Mouse (Mus musculus) cerebellum, adult 2 months (tissue): Measurements from ENCODE around the gene Efna2. TPM values are rescaled to one million over a fixed set of nuclear protein-coding genes. Genes with fewer than 3 reads are reported as not detected.
A peak's percentile ranks its signal among the peaks of the same experiment; 100 is the strongest.

ENCODE experiments used
- DNase-seq, 2 experiments: peaks; one replicate each; pipeline ENCODE4 v3.0.0; 2021
- H3K27ac ChIP-seq: fragments of 200-500 bp; 2 replicates; pipeline ENCODE4 v1.5.1; 2012; ENCODE audit warnings: low read length, control low read depth, inconsistent platforms; ENCODE audit not compliant: insufficient read depth
- H3K27me3 ChIP-seq: fragments of 200-500 bp; 2 replicates; pipeline ENCODE4 v1.6.1; 2012; ENCODE audit warnings: inconsistent platforms, mild to moderate bottlenecking, low read length, moderate library complexity; ENCODE audit not compliant: control insufficient read depth, insufficient read depth
- H3K4me1 ChIP-seq: fragments of 200-500 bp; 2 replicates; pipeline ENCODE4 v1.6.1; 2011; ENCODE audit warnings: low read length; ENCODE audit not compliant: control insufficient read depth, insufficient read depth
- H3K4me3 ChIP-seq: fragments of 200-500 bp; replicated peaks from 2 replicates; pipeline ENCODE3; 2011; ENCODE audit warnings: mild to moderate bottlenecking, low read depth, low read length, control low read depth; ENCODE audit not compliant: insufficient read depth
- CTCF ChIP-seq: fragments of 200-500 bp; IDR thresholded peaks from 2 replicates; pipeline ENCODE4 v1.5.1; 2011; ENCODE audit warnings: low read depth, mild to moderate bottlenecking, control low read depth, low read length, moderate library complexity, borderline replicate concordance; ENCODE audit not compliant: insufficient read depth
- POLR2A ChIP-seq: fragments of 200-500 bp; IDR thresholded peaks from 2 replicates; pipeline ENCODE4 v1.6.1; 2011; ENCODE audit warnings: low read length, control low read depth, borderline replicate concordance; ENCODE audit not compliant: insufficient read depth
- WGBS: fragments of 180-500 bp; shearing (Covaris S2); methylation state at CpG from one replicate; pipeline ENCODE4 v1.1.7; 2018; 5-methylcytosine and 5-hydroxymethylcytosine counted together
- polyA plus RNA-seq: library from polyadenylated mRNA; depleted of rRNA; stranded (reverse); fragments of >200 nt; gene quantifications from 2 replicates; pipeline ENCODE4 v1.2.3, GENCODE M21; 2012

Efna2 gene
- polyA plus RNA-seq, 1 experiment = 10.2 TPM

DNA sequence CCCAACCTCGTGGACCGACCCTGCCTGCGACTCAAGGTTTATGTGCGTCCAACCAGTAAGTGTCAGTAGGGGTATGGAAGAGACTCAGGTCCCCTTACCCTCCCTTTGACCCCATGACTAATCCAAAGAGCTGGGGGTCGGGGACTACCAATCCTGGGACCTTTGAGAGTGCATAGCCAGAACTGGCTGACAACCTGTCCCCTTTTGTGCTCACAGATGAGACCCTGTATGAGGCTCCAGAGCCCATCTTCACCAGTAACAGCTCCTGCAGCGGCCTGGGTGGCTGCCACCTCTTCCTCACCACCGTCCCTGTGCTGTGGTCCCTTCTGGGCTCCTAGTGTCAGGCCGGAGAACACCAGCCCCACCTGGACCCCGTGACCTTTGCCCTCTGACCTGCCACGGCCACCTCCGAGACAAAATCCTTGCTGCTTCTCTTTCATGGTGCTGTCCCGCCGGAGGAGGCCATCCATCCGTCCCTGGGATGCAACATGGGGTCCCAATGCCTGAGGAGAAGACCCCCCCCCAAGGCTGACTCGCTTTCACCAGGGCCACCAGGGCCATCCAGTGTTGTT lies 9.3 kb downstream of the Efna2 start:
- TF ChIP-seq CTCF = no peak
- TF ChIP-seq POLR2A = no peak
- H3K4me3 ChIP-seq = no peak overlapping the region
- H3K27ac ChIP-seq = no peak overlapping the region
- H3K4me1 ChIP-seq = no peaks in the 10 kb centered on the region
- H3K27me3 ChIP-seq = no peaks in the 10 kb centered on the region
- DNase-seq = no peak
- WGBS = 70% methylated on average over 15 of the region's 15 CpGs

DNA sequence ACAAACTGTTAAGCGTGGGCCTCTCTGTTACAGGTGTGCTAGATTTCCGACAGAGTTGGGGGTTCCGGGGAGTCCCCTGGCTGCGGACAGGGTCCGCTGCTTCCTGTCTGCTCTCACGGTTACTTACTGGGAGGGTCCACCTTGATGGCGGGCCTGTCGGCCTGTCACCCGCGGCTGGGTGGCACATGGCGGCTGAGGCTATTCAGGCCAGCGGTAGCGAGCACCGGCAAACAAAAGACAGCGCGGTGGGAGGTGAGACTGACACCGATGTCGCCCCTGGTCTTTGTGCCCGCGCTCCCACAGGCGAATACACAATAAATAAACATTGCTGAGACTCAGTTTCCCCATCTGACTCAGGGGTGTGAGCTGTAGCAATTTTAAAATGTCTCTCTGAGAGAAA lies 10.7 kb downstream of the Efna2 start:
- no peak overlapping the region for H3K27ac ChIP-seq
- TF ChIP-seq POLR2A (no peak), CTCF (no peak)
- DNase-seq = no peak
- H3K27me3 ChIP-seq = no peaks in the 10 kb centered on the region
- WGBS = 42% methylated on average over 21 of the region's 21 CpGs
- no peaks in the 10 kb centered on the region for H3K4me1 ChIP-seq
- no peak overlapping the region for H3K4me3 ChIP-seq

DNA sequence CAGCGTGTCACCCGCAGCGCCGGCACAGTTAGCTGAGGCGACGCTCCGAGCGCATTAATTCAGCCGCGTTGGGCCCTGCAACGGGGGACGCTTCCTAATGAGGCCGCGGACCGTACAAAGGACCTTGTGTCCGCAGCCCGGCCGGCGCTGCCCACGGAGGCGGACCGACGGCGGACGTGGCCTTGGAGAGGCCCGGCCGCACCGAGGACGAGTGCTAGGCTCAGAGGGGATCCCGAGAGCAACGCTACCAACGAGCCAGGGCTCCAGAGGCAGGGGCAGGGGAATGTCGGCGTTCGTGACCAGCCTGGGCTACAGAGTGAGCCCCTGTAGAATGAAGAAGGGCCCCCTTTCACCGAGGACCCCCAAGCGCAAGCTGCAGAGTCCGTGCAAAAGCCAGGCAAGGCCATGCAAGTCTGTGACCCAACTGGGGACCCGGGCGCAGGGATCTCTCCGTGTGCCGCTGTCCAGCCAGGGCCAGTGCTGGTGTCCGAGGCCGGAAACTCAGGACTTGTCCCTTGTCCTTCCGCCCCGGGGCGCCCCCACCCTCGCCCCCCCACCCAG lies 11.3 kb downstream of the Efna2 start:
- Histone ChIP-seq H3K4me3 (peak overlapping the region; percentile 53), H3K27me3 (no peaks in the 10 kb centered on the region), H3K4me1 (no peaks in the 10 kb centered on the region), H3K27ac (no peak overlapping the region)
- 2% methylated on average over 48 of the region's 48 CpGs for WGBS
- DNase-seq = peak in 1 of 2 experiments; percentile 58
- TF ChIP-seq CTCF = no peak
- TF ChIP-seq POLR2A = no peak; the same call in 1 of the 2 replicates

DNA sequence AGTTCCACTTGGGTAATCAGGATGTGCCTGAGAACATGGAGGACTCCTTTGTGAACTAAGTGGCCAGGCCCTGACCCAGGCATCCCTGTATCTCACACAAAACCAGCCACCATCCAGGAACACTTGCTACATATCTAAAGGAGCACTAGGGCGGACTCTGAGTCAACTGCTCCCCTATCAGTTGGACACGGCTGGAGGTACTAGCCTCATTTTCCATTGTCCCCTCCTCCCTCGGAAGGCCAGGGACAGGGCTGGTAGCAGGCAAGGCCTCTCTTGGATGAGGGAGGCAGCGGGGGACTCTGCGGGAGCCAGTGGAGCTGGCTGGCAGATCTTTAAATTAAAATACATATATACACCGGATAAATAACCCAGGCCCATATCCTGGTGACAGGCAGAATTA lies 14.7 kb downstream of the Efna2 start:
- Histone ChIP-seq H3K4me3 (no peak overlapping the region), H3K27ac (no peak overlapping the region), H3K27me3 (no peaks in the 10 kb centered on the region), H3K4me1 (no peaks in the 10 kb centered on the region)
- no peak for DNase-seq
- TF ChIP-seq POLR2A (no peak), CTCF (no peak)
- WGBS = 82% methylated on average over 6 of the region's 6 CpGs

DNA sequence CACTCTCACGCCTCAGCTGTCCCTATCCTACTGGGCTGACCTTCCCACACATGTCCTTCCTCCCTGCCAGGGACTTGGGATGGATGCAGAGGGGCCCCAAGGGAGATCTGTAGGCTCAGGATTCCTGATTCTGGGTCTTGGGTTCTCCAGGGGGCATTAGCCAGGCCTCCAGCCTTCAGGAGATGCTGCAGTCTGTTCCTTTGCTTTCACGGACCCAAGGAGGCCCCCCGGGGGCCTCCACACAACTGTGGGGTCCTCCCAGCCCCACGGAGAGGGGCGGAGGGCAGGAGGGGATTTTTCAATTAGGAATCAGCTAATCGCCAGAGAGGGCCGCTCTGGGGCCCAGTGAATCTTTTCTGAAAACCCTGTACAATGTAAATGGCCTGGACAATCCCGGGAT lies 15.2 kb downstream of the Efna2 start:
- no peaks in the 10 kb centered on the region for H3K27me3 ChIP-seq
- 46% methylated on average over 8 of the region's 8 CpGs for WGBS
- no peak overlapping the region for H3K27ac ChIP-seq
- H3K4me1 ChIP-seq = no peaks in the 10 kb centered on the region; the same call in 1 of the 2 replicates
- no peak for DNase-seq
- no peak for TF ChIP-seq POLR2A
- TF ChIP-seq CTCF = no peak
- H3K4me3 ChIP-seq = no peak overlapping the region

DNA sequence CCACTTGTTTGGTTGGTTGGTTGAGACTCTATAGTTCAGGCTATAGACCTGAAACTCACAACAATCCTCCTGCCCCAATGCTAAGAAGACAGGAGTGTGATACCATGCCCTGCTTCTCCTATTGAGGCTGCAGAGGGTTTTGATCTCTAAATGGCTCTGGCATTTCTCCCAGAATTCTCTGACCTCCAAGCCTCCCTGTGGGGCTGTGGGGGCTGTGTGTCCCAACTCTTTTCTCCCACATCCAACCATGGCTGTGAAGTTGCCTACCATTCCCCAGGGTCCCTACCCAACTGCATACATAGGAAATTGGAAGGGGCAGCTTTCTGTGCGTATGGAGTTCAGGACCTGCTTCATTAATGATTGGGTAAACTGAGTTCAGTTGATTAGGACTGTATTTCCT lies 16.9 kb downstream of the Efna2 start:
- no peak for DNase-seq
- no peak for TF ChIP-seq POLR2A
- TF ChIP-seq CTCF = no peak
- 94% methylated on average over 1 of the region's 1 CpGs for WGBS

DNA sequence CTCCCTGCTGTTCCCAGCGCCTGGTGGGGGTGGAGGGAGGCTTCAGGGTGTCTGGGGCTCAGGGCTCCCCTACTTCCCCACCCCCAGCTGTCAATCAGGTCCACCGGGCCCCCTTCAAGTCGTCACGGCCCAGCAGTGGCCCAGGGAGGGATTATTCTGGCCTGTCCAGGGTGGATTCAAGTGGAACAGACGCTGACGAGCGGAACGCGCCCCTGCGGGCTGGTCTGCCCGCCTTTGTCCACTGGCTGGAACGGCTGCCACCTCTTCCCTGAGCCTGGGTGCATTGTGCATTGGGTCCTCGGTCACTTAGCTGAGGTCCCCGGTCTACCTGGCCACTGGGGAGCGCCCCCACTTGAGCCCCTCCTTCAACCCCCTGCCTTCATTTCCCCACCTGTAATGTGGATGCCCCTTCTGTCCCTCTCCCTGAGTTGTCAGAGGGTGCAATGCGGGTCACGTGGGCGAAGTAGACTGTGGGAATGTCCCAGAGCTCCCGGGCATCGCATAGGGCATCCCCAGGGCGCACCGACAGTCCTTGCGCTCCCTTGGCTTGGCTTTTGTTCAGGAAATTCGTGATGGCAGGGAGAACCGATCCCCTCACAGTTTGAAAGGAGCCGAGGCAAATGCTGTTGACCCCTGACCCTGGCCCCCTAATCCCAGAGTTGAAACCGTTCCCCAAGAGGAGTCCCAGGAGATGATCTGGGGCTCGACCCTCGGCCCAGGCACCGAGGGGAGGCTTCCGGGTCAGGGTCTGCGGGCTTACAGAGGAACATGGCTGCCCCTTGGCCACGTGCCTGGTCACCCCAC lies 17.7 kb downstream of the Efna2 start:
- WGBS = 34% methylated on average over 33 of the region's 33 CpGs
- no peak for DNase-seq
- H3K4me3 ChIP-seq = no peak overlapping the region
- H3K27ac ChIP-seq = no peak overlapping the region
- H3K27me3 ChIP-seq = no peaks in the 10 kb centered on the region
- H3K4me1 ChIP-seq = peaks cover 3% of the 10 kb centered on the region
- TF ChIP-seq CTCF (no peak), POLR2A (no peak)

More for the DNA sequence above, 16.9 kb downstream of the Efna2 start:
- no peak overlapping the region for H3K4me3 ChIP-seq
- H3K27me3 ChIP-seq = no peaks in the 10 kb centered on the region
- H3K27ac ChIP-seq = no peak overlapping the region
- peaks cover 3% of the 10 kb centered on the region for H3K4me1 ChIP-seq

DNA sequence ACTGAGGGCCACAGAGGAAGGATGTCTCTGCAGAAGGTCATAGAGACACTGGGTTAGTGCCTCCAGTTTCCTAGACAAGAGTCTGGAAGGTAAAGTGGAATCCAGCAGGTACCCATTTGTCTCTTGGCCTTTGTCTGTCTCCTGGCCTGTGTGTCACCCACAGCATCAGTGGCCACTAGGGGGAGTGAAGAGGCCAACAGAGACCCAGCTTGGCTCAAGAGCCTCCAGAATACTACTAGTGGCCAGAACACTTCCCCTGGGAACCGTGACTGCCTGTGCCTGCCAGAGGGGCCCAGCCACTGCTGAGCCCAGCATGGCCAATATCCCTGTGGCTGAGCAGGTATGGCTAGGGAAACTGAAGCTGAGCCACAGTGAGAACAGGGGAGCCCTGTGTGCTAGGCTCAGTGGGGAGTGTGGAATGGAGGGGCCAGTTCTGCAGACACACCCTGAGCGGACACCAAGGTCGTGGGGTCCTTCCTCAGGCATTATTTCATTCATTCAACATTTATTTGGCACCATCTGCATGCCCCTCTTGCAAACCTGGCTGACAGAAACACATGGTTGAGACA lies 20.2 kb downstream of the Efna2 start:
- peak; percentile 84 to 85 for DNase-seq
- Histone ChIP-seq H3K4me3 (no peak overlapping the region), H3K4me1 (peaks cover 3% of the 10 kb centered on the region), H3K27me3 (no peaks in the 10 kb centered on the region), H3K27ac (no peak overlapping the region)
- 31% methylated on average over 3 of the region's 3 CpGs for WGBS
- TF ChIP-seq CTCF = peak; percentile 92
- no peak for TF ChIP-seq POLR2A
